Mouse (Mus musculus): Measurements from ENCODE around the gene Adcy7. TPM values are rescaled to one million over a fixed set of nuclear protein-coding genes. Genes with fewer than 3 reads are reported as not detected.

Gene Adcy7
- polyA plus RNA-seq, 1 experiment from 2014 or later = 11.3 TPM

DNA sequence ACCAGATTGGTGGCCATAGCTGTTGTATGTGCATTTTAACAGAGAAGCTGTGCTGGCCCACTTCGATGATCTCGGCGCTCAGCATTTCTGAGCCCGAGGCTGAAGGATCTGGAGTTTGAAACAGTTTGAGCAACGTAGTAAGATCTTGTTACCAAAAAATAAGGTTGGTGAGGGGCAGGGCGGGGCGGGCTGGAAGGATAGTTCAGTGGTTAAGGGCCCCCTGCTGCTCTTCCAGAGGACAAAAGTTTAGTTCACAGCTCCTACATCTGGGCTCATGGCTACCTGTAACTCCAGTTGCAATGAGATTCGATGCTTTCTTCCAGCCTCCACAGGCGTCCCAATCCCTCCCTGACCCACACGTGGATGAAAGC lies 26.5 kb downstream of the Adcy7 start:
- H3K4me1 ChIP-seq (ENCODE audit: insufficient read depth) = no peaks in the 10 kb centered on the region
- no peak for TF ChIP-seq CTCF (IDR thresholded peaks at IDR 0.05; ENCODE audit: low read depth)
- WGBS = 83% methylated on average over 10 of the region's 10 CpGs
- H3K36me3 ChIP-seq (ENCODE audit: insufficient read depth) = no peaks in the 10 kb centered on the region
- no peak overlapping the region for H3K9ac ChIP-seq
- no peak overlapping the region for H3K27ac ChIP-seq (ENCODE audit: low read depth)
- no peaks in the 10 kb centered on the region for H3K27me3 ChIP-seq (ENCODE audit: insufficient read depth, low read length)
- no peaks in the 10 kb centered on the region for H3K9me3 ChIP-seq (ENCODE audit: low read depth, low read length)
- DNase-seq = no peak
- ATAC-seq (ENCODE audit: insufficient read depth) = no peak
- no peak overlapping the region for H3K4me2 ChIP-seq
- H3K4me3 ChIP-seq (ENCODE audit: low read depth, low read length) = no peak overlapping the region

DNA sequence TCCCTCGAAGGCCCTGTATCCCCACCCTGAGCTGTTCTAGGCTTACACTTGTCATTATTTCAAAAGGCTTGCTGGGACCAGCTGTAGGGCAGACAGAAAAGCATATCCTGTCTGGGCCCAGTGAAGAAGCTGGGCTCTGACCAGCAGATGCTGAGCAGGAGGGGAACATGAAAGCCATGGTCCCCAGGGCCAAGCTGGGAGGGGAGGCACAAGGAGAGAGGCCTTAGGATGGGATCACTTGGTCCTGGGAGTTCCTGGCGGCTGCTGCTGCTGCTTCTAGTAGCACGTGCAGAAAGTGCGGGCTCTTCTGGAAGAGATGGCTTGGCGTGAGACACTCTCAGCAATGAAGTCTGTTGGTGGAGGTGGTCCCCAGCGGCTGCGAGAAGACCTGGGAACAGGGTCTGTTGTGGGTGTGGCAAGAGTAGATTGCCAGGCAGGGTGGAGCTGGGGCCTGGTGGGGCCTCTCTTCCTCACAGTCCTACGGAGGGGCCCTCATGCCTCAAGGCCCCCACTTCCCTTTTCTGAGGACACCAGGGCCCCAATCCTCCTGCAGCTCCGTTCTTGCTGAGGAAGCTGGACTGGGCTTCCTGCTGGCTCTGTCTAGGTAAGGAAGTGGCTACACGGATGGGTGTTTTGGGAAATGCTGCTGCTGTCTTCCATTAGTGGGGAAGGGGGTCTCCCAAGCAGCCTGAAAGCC lies 27.9 kb downstream of the Adcy7 start:
- no peak overlapping the region for H3K27ac ChIP-seq (ENCODE audit: low read depth)
- H3K27me3 ChIP-seq (ENCODE audit: insufficient read depth, low read length) = no peaks in the 10 kb centered on the region
- H3K36me3 ChIP-seq (ENCODE audit: insufficient read depth) = no peaks in the 10 kb centered on the region
- ATAC-seq (ENCODE audit: insufficient read depth) = peak; percentile 52; the same call in 1 of the 2 replicates
- no peaks in the 10 kb centered on the region for H3K4me1 ChIP-seq (ENCODE audit: insufficient read depth)
- TF ChIP-seq CTCF (IDR thresholded peaks at IDR 0.05; ENCODE audit: low read depth) = no peak
- H3K9ac ChIP-seq = no peak overlapping the region
- DNase-seq = no peak
- WGBS = 61% methylated on average over 10 of the region's 10 CpGs
- no peaks in the 10 kb centered on the region for H3K9me3 ChIP-seq (ENCODE audit: low read depth, low read length)
- H3K4me2 ChIP-seq = peak overlapping the region; percentile 18; the same call in 1 of the 2 replicates
- no peak overlapping the region; the same call in 1 of the 2 replicates for H3K4me3 ChIP-seq (ENCODE audit: low read depth, low read length)

DNA sequence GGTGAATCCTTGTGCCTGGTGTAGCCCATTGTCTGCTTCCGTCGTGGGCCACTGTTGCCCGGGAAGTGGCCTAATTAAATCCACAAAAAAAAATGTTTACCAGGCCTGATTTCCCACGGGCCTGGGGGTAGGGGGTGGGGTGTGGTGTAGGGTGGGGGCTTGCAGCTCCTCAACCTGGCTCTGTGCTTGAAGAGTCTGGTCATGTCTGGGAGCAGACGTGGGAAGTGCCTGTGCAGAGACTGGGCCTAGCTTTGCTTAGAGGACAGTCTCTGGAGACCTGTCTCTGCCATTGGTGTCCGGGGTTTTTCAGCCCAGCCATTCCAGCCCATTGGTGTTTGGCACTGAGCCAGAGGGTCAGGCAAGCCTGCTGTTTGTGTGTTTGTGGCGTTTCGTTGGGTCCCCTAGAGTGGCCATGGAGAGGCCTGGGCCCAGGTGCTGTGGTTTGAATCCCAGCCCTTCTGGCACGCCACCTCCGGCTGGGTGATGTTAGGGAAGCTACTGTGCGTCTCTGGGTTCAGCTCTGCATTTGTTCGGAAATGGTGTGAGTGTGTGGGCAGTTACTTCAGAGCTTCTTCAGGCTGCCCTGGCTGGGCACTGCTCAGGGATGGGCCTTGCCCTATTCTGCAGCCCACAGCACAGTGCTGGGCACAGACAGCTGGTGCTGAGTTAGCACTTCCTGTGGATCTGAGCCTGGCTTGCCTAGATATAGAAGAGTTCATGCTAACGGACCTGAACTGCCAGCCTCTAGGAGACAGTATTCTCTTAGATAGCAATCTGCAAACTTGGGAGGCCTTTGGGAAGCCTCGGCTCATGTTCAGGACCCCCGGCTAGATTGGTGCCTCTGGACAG lies 29.6 kb downstream of the Adcy7 start:
- Histone ChIP-seq H3K4me2 (peak overlapping the region; percentile 5; the same call in 1 of the 2 replicates), H3K9ac (no peak overlapping the region; the same call in 1 of the 2 replicates), H3K27me3 (ENCODE audit: insufficient read depth, low read length) (no peaks in the 10 kb centered on the region), H3K4me1 (ENCODE audit: insufficient read depth) (no peaks in the 10 kb centered on the region), H3K27ac (ENCODE audit: low read depth) (no peak overlapping the region), H3K9me3 (ENCODE audit: low read depth, low read length) (no peaks in the 10 kb centered on the region), H3K36me3 (ENCODE audit: insufficient read depth) (no peaks in the 10 kb centered on the region), H3K4me3 (ENCODE audit: low read depth, low read length) (no peak overlapping the region; the same call in 1 of the 2 replicates)
- peak; percentile 61 for DNase-seq
- WGBS = 60% methylated on average over 15 of the region's 15 CpGs
- peak; percentile 44; the same call in 1 of the 2 replicates for ATAC-seq (ENCODE audit: insufficient read depth)
- TF ChIP-seq CTCF (IDR thresholded peaks at IDR 0.05; ENCODE audit: low read depth) = no peak

DNA sequence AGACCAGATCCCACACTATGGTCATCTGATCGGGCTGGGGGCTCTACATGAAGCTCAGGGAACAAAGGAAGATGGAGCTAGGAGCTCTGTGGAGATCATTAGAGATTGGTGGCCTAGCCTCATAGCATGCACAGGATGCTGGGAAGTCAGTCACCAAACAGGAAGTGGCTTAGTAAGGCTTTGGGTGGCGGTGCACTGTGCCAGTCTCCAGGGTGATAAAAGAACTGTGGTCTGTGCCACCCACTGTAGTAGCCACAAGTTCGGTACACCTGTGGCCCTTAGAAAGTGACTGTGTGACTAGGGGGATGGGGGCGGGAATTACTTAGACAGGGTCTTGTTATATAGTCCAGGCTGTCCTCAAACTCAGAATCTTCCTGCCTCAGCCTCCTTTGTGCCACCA lies 33.6 kb downstream of the Adcy7 start:
- H3K9ac ChIP-seq = no peak overlapping the region
- H3K4me3 ChIP-seq (ENCODE audit: low read depth, low read length) = no peak overlapping the region
- 80% methylated on average over 4 of the region's 4 CpGs for WGBS
- no peaks in the 10 kb centered on the region for H3K27me3 ChIP-seq (ENCODE audit: insufficient read depth, low read length)
- H3K27ac ChIP-seq (ENCODE audit: low read depth) = no peak overlapping the region
- H3K4me1 ChIP-seq (ENCODE audit: insufficient read depth) = no peaks in the 10 kb centered on the region
- DNase-seq = no peak
- no peaks in the 10 kb centered on the region for H3K36me3 ChIP-seq (ENCODE audit: insufficient read depth)
- no peaks in the 10 kb centered on the region for H3K9me3 ChIP-seq (ENCODE audit: low read depth, low read length)
- no peak for TF ChIP-seq CTCF (IDR thresholded peaks at IDR 0.05; ENCODE audit: low read depth)
- no peak for ATAC-seq (ENCODE audit: insufficient read depth)
- H3K4me2 ChIP-seq = no peak overlapping the region

DNA sequence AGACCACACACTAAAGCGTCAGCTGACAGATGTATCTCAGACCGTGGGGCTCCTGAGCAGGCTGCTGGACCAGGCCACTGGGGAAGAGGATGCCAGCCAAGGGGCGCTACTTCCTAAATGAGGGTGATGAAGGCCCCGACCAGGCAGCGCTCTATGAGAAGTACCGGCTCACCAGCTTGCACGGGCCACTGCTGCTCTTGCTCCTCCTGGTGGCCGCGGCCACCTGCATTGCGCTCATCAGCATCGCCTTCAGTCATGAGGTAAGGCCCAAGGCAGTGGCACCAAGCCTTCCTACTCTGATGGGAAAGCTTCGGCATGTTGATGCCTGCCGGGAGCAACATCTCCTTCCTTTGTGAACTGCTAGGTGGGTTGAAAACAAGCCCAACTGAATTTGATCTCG lies 34.3 kb downstream of the Adcy7 start:
- Histone ChIP-seq H3K9ac (no peak overlapping the region), H3K27me3 (ENCODE audit: insufficient read depth, low read length) (no peaks in the 10 kb centered on the region), H3K4me2 (no peak overlapping the region), H3K4me3 (ENCODE audit: low read depth, low read length) (no peak overlapping the region), H3K27ac (ENCODE audit: low read depth) (no peak overlapping the region), H3K36me3 (ENCODE audit: insufficient read depth) (no peaks in the 10 kb centered on the region), H3K9me3 (ENCODE audit: low read depth, low read length) (no peaks in the 10 kb centered on the region), H3K4me1 (ENCODE audit: insufficient read depth) (no peaks in the 10 kb centered on the region)
- WGBS = 66% methylated on average over 14 of the region's 14 CpGs
- ATAC-seq (ENCODE audit: insufficient read depth) = no peak
- DNase-seq = peak; percentile 48
- TF ChIP-seq CTCF (IDR thresholded peaks at IDR 0.05; ENCODE audit: low read depth) = peak; percentile 64

DNA sequence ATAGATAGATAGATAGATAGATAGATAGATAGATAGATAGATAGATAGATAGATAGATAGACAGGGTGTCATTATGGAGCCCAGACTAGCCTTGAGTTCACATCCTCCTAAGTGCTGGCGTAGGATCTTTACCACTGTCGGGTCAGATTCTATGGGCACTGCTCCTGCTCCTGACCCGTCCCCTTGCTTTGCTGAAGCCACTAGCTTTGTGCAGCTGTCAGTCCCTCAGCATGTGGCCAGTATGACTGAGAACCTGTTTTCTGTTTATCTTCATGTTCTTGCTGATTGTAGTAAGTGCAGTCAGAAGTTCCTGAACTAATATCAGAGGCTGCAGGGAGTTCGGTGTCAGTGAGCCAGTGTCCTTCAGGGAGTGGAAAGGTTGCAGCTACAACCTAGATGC lies 35.5 kb downstream of the Adcy7 start:
- no peak overlapping the region for H3K4me2 ChIP-seq
- H3K36me3 ChIP-seq (ENCODE audit: insufficient read depth) = no peaks in the 10 kb centered on the region
- ATAC-seq (ENCODE audit: insufficient read depth) = no peak
- no peak for TF ChIP-seq CTCF (IDR thresholded peaks at IDR 0.05; ENCODE audit: low read depth)
- no peak overlapping the region for H3K27ac ChIP-seq (ENCODE audit: low read depth)
- H3K4me3 ChIP-seq (ENCODE audit: low read depth, low read length) = no peak overlapping the region
- H3K9ac ChIP-seq = no peak overlapping the region
- H3K9me3 ChIP-seq (ENCODE audit: low read depth, low read length) = no peaks in the 10 kb centered on the region
- H3K4me1 ChIP-seq (ENCODE audit: insufficient read depth) = no peaks in the 10 kb centered on the region
- WGBS = 83% methylated on average over 4 of the region's 4 CpGs
- DNase-seq = no peak
- H3K27me3 ChIP-seq (ENCODE audit: insufficient read depth, low read length) = no peaks in the 10 kb centered on the region

DNA sequence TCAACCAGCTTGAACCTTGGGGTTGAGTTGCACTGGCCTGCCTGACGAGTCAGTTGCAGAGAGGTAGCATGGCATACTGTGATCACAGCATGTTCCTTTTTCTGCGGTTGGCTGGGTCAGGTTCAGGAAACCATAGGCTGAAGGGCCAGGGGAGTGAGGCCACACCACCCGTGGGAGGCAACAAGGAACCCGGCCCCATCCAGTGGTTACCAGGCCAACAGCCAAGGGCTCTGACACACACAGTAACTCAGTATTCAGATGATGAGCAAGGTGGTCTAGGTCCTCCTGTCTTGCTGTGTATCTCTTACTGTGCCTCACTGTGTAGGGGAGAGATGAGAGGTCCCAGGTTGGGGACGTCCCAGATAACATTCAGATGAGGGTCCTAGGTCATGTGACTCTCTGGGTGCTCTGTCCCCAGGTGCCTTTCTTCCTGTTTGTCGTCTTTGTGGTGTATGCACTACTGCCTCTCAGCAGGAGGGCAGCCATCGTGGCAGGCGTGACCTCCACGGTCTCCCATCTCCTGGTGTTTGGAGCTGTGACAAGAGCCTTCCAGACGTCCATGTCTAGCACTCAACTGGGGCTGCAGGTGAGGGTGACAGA lies 37.2 kb downstream of the Adcy7 start:
- WGBS = 70% methylated on average over 10 of the region's 10 CpGs
- H3K27ac ChIP-seq (ENCODE audit: low read depth) = no peak overlapping the region
- H3K4me2 ChIP-seq = no peak overlapping the region
- H3K4me3 ChIP-seq (ENCODE audit: low read depth, low read length) = no peak overlapping the region
- H3K9ac ChIP-seq = no peak overlapping the region
- DNase-seq (no peak), ATAC-seq (ENCODE audit: insufficient read depth) (no peak)
- no peaks in the 10 kb centered on the region for H3K27me3 ChIP-seq (ENCODE audit: insufficient read depth, low read length)
- H3K36me3 ChIP-seq (ENCODE audit: insufficient read depth) = no peaks in the 10 kb centered on the region
- TF ChIP-seq CTCF (IDR thresholded peaks at IDR 0.05; ENCODE audit: low read depth) = no peak
- H3K4me1 ChIP-seq (ENCODE audit: insufficient read depth) = no peaks in the 10 kb centered on the region
- no peaks in the 10 kb centered on the region for H3K9me3 ChIP-seq (ENCODE audit: low read depth, low read length)
